Mouse (Mus musculus) heart, adult 2 months (tissue): ENCODE results near the gene Pde8a.

ENCODE experiments used
- CTCF ChIP-seq: fragments of 200-600 bp; IDR thresholded peaks from 2 replicates; pipeline ENCODE4 v1.8.1; 2022; ENCODE audit warnings: antibody characterized with exemption, mild to moderate bottlenecking, moderate library complexity
- EP300 ChIP-seq: fragments of 200-500 bp; IDR thresholded peaks from 2 replicates; pipeline ENCODE4 v1.6.1; 2011; ENCODE audit warnings: low read depth, low read length, control low read depth; ENCODE audit not compliant: insufficient read depth

- TF ChIP-seq CTCF: no peak
- no peak for TF ChIP-seq EP300
Observed at GRCm38 (mm10) chr7:81255456-81255855, 42.1 kb downstream of the Pde8a start.
